Mouse (Mus musculus) midbrain, embryonic 13.5 days (tissue): ENCODE measurements around the gene Pdha1. TPM values are rescaled to one million over a fixed set of nuclear protein-coding genes. Genes with fewer than 3 reads are reported as not detected.
A peak's percentile ranks its signal among the peaks of the same experiment; 100 is the strongest.

ENCODE experiments used
- ATAC-seq: fragments of 200-750 bp; cut with Nextera tagmentation; 2 replicates; pipeline ENCODE4 v1.8.0; 2017; ENCODE audit warnings: mild to moderate bottlenecking, moderate TSS enrichment, moderate library complexity
- H3K27ac ChIP-seq: fragments of 300-500 bp; sonication (generic); 2 replicates; pipeline ENCODE4 v1.5.1; 2015; ENCODE audit warnings: inconsistent platforms, mild to moderate bottlenecking, moderate library complexity
- H3K27me3 ChIP-seq: fragments of 300-500 bp; sonication (generic); 2 replicates; pipeline ENCODE4 v1.6.1; 2015; ENCODE audit warnings: mild to moderate bottlenecking, inconsistent platforms
- H3K36me3 ChIP-seq: fragments of 300-500 bp; sonication (generic); 2 replicates; pipeline ENCODE4 v1.6.1; 2015; ENCODE audit warnings: mild to moderate bottlenecking, inconsistent platforms
- H3K4me1 ChIP-seq: fragments of 300-500 bp; sonication (generic); replicated peaks from 2 replicates; pipeline ENCODE4 v1.6.1; 2015; ENCODE audit warnings: inconsistent platforms
- H3K4me2 ChIP-seq: fragments of 300-500 bp; sonication (generic); replicated peaks from 2 replicates; pipeline ENCODE4 v1.6.1; 2015; ENCODE audit warnings: moderate library complexity, mild to moderate bottlenecking, inconsistent platforms
- H3K4me3 ChIP-seq: fragments of 300-500 bp; sonication (generic); replicated peaks from 2 replicates; pipeline ENCODE4 v1.5.1; 2015; ENCODE audit warnings: mild to moderate bottlenecking, inconsistent platforms
- H3K9ac ChIP-seq: fragments of 300-500 bp; sonication (generic); replicated peaks from 2 replicates; pipeline ENCODE4 v1.6.1; 2015; ENCODE audit warnings: mild to moderate bottlenecking, inconsistent platforms
- H3K9me3 ChIP-seq: fragments of 300-500 bp; sonication (generic); 2 replicates; pipeline ENCODE4 v1.6.1; 2016; ENCODE audit warnings: mild to moderate bottlenecking, inconsistent platforms
- WGBS: fragments of 180-500 bp; shearing (Covaris S2); methylation state at CpG from one replicate; pipeline ENCODE4 v1.1.7; 2015; 5-methylcytosine and 5-hydroxymethylcytosine counted together
- polyA plus RNA-seq: library from polyadenylated mRNA; unstranded; fragments of >200 nt; fragmentation: Nextera tagmentation; extraction: Ambion mirVana; gene quantifications from 2 replicates; pipeline ENCODE4 v1.2.1, GENCODE M21; 2015

Pdha1 gene
- 103 and 110 TPM in 2 replicates for polyA plus RNA-seq

GRCm38 (mm10) chrX:160137861-160138717, at the start of gene Pdha1:
Gene Pdha1, minus strand, starts transcription at chrX:160138413.
- Histone ChIP-seq H3K36me3 (no peaks in the 10 kb centered on the region), H3K9ac (peak within 1 kb of the TSS; percentile 73), H3K4me3 (peak within 1 kb of the TSS; percentile 64), H3K4me2 (peak within 1 kb of the TSS; percentile 73), H3K9me3 (no peaks in the 10 kb centered on the region), H3K27me3 (no peaks in the 10 kb centered on the region), H3K4me1 (peaks cover 23% of the 10 kb centered on the region), H3K27ac (peak within 1 kb of the TSS; percentile 87)
- WGBS: 22% methylated on average over 65 of the region's 67 CpGs
- peak; percentile 99 for ATAC-seq

DNA sequence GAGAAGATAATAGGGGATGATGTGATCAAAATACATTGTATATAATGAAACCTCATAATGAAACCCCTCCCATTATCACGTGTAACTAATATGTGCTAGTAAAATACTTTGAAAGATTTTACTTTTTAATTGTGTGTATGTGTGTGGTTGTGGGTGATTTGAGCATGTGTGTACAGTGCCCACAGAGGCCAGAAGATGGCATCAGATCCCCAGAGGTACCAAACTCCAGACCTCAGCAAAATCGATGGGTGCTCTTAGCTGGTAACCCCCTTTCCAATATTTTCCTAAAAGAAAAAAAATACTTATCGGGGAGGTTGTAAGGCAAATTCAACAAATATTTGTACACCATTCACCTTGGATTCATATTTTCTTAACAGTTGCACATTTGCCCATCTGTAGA, 40.8 kb upstream of the Pdha1 start:
- H3K4me2 ChIP-seq: no peak overlapping the region
- WGBS: 52% methylated on average over 3 of the region's 3 CpGs
- no peaks in the 10 kb centered on the region for H3K4me1 ChIP-seq
- no peaks in the 10 kb centered on the region for H3K9me3 ChIP-seq
- no peak overlapping the region for H3K9ac ChIP-seq
- H3K27me3 ChIP-seq: peaks cover 12% of the 10 kb centered on the region
- H3K36me3 ChIP-seq: no peaks in the 10 kb centered on the region
- ATAC-seq: no peak
- H3K27ac ChIP-seq: no peak overlapping the region
- no peak overlapping the region for H3K4me3 ChIP-seq

- H3K9ac ChIP-seq: no peak overlapping the region
- H3K27ac ChIP-seq: no peak overlapping the region
- H3K36me3 ChIP-seq: no peaks in the 10 kb centered on the region
- H3K4me3 ChIP-seq: no peak overlapping the region
- ATAC-seq: no peak
- peaks cover 8% of the 10 kb centered on the region; the same call in 1 of the 2 replicates for H3K4me1 ChIP-seq
- H3K27me3 ChIP-seq: peaks cover 5% of the 10 kb centered on the region; the same call in 1 of the 2 replicates
- WGBS: 9% methylated on average over 3 of the region's 3 CpGs
- H3K4me2 ChIP-seq: no peak overlapping the region
- no peaks in the 10 kb centered on the region for H3K9me3 ChIP-seq
Measured at GRCm38 (mm10) chrX:160170150-160170549, 31.9 kb upstream of the Pdha1 start.

DNA sequence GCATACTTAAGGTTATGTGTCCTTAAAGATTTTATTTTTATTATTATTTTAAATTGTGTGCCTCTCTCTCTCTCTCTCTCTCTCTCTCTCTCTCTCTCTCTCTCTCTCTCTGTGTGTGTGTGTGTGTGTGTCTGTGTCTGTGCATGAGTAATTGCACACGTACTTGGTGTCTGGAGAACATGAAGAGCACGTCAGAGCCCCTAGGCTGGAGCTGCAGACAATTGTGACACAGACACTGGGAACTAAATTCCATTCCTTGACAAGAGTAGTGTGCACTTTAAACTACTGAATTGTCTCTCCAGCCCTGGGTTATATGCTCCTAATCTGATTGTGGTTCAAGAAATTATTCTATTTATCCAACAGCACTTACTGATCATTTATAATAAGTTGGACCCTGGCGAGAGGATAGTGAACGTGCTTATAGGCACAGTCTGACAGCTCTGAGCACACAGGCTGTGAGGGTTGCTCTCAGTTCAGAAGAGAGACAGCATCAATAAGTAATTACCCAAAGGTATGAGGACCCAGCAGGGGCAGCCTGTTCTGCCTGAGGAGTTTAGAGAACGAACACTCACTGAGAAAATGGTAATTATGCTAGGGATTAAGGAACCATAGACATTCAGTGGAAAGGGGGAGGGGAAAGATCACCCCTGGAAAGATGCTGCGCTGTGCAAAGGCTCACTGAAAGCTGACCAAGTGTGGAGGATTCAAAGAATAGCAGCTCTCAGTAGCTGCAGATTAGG, 28.2 kb upstream of the Pdha1 start:
- H3K9me3 ChIP-seq: no peaks in the 10 kb centered on the region
- H3K36me3 ChIP-seq: no peaks in the 10 kb centered on the region
- no peaks in the 10 kb centered on the region for H3K27me3 ChIP-seq
- H3K4me3 ChIP-seq: no peak overlapping the region
- peak; percentile 94 for ATAC-seq
- H3K4me2 ChIP-seq: no peak overlapping the region; the same call in 1 of the 2 replicates
- H3K4me1 ChIP-seq: peaks cover 8% of the 10 kb centered on the region; the same call in 1 of the 2 replicates
- peak overlapping the region; percentile 65 for H3K27ac ChIP-seq
- WGBS: 20% methylated on average over 6 of the region's 6 CpGs
- no peak overlapping the region for H3K9ac ChIP-seq

DNA sequence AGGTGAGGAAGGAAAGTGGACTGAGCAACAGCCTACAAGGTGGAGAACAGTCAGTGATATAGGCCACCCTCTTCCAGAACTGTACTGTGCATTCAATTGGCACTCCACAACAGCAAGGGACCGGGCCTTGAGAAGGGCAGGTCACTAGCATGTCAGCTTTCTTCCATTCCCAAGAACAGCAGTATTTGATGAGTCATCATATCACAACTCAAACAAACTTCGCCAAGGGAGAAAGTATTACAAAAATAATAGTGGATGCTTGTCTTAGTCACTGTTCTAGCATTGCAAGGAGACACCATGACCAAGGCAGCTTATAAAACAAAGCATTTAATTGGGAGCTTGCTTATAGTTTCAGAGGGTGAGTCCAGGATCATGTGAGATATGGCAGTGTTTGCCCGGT, 26.0 kb upstream of the Pdha1 start:
- H3K27me3 ChIP-seq: no peaks in the 10 kb centered on the region
- H3K4me3 ChIP-seq: no peak overlapping the region
- no peaks in the 10 kb centered on the region for H3K36me3 ChIP-seq
- H3K4me2 ChIP-seq: no peak overlapping the region
- peaks cover 8% of the 10 kb centered on the region; the same call in 1 of the 2 replicates for H3K4me1 ChIP-seq
- no peaks in the 10 kb centered on the region for H3K9me3 ChIP-seq
- 85% methylated on average over 3 of the region's 3 CpGs for WGBS
- H3K27ac ChIP-seq: no peak overlapping the region
- no peak overlapping the region for H3K9ac ChIP-seq
- ATAC-seq: no peak

DNA sequence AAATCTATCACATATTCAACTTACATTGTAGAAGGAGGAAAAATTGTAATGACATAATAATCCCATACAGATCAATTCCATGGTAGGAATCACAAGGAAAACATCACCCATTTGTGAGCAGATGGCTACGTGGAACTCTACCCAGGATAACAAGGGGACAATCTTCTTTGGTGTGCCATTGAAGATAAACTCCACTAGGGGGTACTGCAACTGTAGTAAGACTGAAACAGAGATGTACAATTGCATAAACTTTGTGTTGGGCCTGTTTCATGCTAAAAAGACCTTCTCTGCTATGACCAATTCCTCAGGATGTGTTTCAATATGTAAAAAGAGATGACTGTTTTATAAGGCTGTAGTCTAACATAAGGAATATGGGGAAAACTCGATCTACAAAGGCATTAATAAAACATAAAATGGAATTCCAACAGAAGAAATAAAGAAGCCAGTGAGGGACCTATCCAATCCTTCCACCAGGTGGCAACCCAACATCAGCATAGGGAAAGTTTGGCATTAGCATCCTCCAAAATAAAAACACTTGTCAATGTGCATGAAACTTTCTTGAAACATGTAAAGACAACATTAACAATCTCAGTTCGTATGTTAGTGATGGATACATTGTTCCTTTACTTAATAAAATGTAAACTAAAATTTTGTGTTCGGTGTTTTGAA, 15.1 kb upstream of the Pdha1 start:
- no peak overlapping the region for H3K4me3 ChIP-seq

GRCm38 (mm10) chrX:160148859-160149258, 10.6 kb upstream of the Pdha1 start:
- Histone ChIP-seq H3K27me3 (peaks cover 3% of the 10 kb centered on the region; the same call in 1 of the 2 replicates), H3K36me3 (no peaks in the 10 kb centered on the region), H3K9ac (no peak overlapping the region), H3K9me3 (no peaks in the 10 kb centered on the region), H3K4me3 (no peak overlapping the region), H3K27ac (no peak overlapping the region), H3K4me2 (no peak overlapping the region), H3K4me1 (no peaks in the 10 kb centered on the region)
- ATAC-seq: no peak
- WGBS: 86% methylated on average over 3 of the region's 3 CpGs

More for the DNA sequence above, 15.1 kb upstream of the Pdha1 start:
- H3K27ac ChIP-seq: no peak overlapping the region
- H3K36me3 ChIP-seq: no peaks in the 10 kb centered on the region
- H3K27me3 ChIP-seq: peaks cover 3% of the 10 kb centered on the region; the same call in 1 of the 2 replicates
- no peaks in the 10 kb centered on the region for H3K9me3 ChIP-seq
- H3K9ac ChIP-seq: no peak overlapping the region
- no peak for ATAC-seq
- 50% methylated on average over 4 of the region's 4 CpGs for WGBS
- no peaks in the 10 kb centered on the region for H3K4me1 ChIP-seq
- H3K4me2 ChIP-seq: no peak overlapping the region

DNA sequence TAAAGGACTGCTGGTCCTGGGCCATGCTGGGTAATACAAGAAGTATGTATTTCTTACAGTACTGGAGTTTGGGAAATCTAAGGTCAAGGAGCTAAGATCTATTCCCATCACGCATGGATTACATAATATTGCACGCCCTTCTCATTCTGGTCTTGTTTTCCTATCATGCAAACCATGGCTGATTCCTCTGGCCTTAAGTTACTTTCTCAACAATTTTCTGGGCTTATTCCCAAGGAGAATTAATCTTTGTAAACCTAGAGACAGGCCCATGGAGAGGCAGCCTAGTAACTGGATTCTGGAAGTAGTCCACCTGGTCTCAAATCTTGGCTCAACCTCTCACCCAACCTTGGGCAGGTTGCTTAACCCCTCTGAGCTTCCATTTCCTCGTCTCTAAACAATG, 9.2 kb upstream of the Pdha1 start:
- H3K9me3 ChIP-seq: no peaks in the 10 kb centered on the region
- H3K4me1 ChIP-seq: no peaks in the 10 kb centered on the region
- 94% methylated on average over 3 of the region's 3 CpGs for WGBS
- no peak for ATAC-seq
- H3K27ac ChIP-seq: no peak overlapping the region
- no peak overlapping the region for H3K4me3 ChIP-seq
- H3K9ac ChIP-seq: no peak overlapping the region
- no peak overlapping the region for H3K4me2 ChIP-seq
- H3K36me3 ChIP-seq: no peaks in the 10 kb centered on the region
- peaks cover 3% of the 10 kb centered on the region; the same call in 1 of the 2 replicates for H3K27me3 ChIP-seq

DNA sequence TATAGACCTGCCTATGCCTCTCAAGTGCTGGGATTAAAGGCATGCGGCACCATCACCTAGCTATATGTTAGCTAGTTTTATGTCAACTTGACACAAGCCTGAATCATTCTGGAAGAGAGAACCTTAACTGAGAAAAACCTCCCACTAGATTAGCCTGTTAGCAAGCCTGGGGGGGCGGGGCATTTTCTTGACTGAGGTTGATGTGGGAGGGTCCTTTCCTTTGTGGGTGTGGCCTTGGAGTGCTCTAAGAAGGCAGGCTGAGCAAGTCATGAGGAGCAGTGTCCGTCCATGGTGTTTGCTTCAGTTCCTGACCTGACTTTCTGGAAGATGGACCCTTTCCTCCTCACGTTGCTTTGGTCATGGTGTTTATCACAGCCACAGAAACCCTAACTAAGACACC, 8.6 kb upstream of the Pdha1 start:
- Histone ChIP-seq H3K4me2 (no peak overlapping the region), H3K9me3 (no peaks in the 10 kb centered on the region), H3K4me3 (no peak overlapping the region), H3K27me3 (peaks cover 1% of the 10 kb centered on the region; the same call in 1 of the 2 replicates), H3K4me1 (no peaks in the 10 kb centered on the region), H3K36me3 (no peaks in the 10 kb centered on the region), H3K9ac (no peak overlapping the region), H3K27ac (no peak overlapping the region)
- ATAC-seq: no peak
- WGBS: 84% methylated on average over 4 of the region's 4 CpGs

DNA sequence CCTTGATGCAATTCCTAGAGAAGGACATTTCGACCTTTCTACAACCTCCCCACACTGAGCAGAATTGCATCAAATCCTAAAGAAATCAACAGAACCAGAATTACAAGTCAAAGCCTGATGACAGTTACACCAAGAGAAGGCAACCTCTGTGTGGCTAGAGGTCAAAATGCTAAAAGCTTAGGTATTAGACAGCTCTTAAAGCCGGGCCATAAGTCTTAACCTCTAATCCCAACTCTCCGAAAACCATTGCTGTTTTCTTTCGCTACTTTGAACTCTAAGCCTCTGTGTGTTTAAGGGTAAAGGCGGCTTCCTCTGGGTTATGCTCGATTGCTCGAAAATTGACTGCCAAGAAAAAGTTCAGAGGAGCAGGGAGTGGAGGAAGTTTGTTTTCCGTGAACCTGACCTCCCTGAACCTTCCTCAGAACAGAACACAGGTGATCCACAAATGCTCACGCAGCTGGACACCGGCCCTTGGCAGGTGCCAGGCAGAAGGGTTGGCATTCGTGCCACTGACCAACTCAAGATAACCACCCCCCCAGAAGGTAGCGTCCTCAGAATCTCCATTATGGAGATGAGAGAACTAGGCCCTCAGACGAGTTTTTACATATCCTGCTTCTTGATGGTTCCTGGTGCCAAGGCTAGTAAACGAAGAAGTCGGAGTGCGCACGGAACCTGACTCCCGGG, 894 bp downstream of the Pdha1 start:
- peak overlapping the region; percentile 73 for H3K9ac ChIP-seq
- ATAC-seq: peak; percentile 8; the same call in 1 of the 2 replicates
- peak overlapping the region; percentile 87 for H3K27ac ChIP-seq
- peaks cover 23% of the 10 kb centered on the region for H3K4me1 ChIP-seq
- peak overlapping the region; percentile 73 for H3K4me2 ChIP-seq
- H3K9me3 ChIP-seq: no peaks in the 10 kb centered on the region
- H3K4me3 ChIP-seq: peak overlapping the region; percentile 64
- no peaks in the 10 kb centered on the region for H3K27me3 ChIP-seq
- H3K36me3 ChIP-seq: no peaks in the 10 kb centered on the region
- WGBS: 27% methylated on average over 18 of the region's 18 CpGs

DNA sequence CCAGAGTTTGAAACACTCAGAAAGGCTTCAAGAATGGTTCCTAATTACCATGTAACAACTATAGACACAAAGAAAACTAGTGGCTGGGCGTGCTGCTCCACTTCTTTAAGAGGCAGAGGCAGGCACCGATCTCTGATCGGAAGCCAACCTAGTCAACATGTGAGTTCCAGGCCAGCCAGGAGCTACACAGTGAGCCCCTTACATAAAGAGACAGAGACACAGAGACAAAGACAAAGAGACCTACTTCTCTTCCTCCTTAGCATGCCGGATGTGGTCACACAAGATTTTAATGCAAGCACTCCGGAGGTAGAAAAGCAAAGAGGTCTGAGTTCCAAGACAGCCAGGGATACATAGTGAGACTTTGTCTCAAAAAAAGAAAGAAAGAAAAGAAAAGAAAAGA, 2.1 kb downstream of the Pdha1 start:
- 0 out of 2 replicates have a peak, but pooled peaks cover 3% of the 10 kb centered on the region for H3K36me3 ChIP-seq
- 36% methylated on average over 5 of the region's 5 CpGs for WGBS
- peak overlapping the region; percentile 64 for H3K4me3 ChIP-seq
- H3K27me3 ChIP-seq: no peaks in the 10 kb centered on the region
- H3K4me1 ChIP-seq: peaks cover 23% of the 10 kb centered on the region
- H3K9ac ChIP-seq: no peak overlapping the region
- H3K27ac ChIP-seq: no peak overlapping the region
- no peaks in the 10 kb centered on the region for H3K9me3 ChIP-seq
- peak overlapping the region; percentile 73 for H3K4me2 ChIP-seq
- no peak for ATAC-seq
